Mouse (Mus musculus) MEL (cell line): ENCODE data around the gene Sgpp1. TPM values are rescaled to one million over a fixed set of nuclear protein-coding genes. Genes with fewer than 3 reads are reported as not detected.
A peak's percentile ranks its signal among the peaks of the same experiment; 100 is the strongest.

Source experiments
- DNase-seq: peaks from one replicate; pipeline ENCODE4 v3.0.0; 2011; ENCODE audit warnings: low read depth, low spot score
- H3K27ac ChIP-seq: 2 replicates; pipeline ENCODE4 v1.5.1; 2012; ENCODE audit warnings: low read depth, mild to moderate bottlenecking, control low read depth, low read length, moderate library complexity; ENCODE audit not compliant: control insufficient read depth
- H3K27me3 ChIP-seq, 2 experiments: fragments of 150-350 bp in 1 of 2; sonication (generic) in 1 of 2; 2 replicates each; pipeline ENCODE4 v1.6.1; 2012; ENCODE audit warnings: low read length in 2 of 2, mild to moderate bottlenecking in 2 of 2, improper control_type of control experiment in 1 of 2, moderate library complexity in 1 of 2; ENCODE audit not compliant: insufficient read depth in 2 of 2, control insufficient read depth in 1 of 2
- H3K36me3 ChIP-seq, 2 experiments: 2 replicates each; pipeline ENCODE4 v1.6.1; 2012 to 2014; ENCODE audit warnings: low read length in 2 of 2, improper control_type of control experiment in 1 of 2, inconsistent platforms in 1 of 2, mild to moderate bottlenecking in 1 of 2; ENCODE audit not compliant: insufficient read depth in 2 of 2, control insufficient read depth in 1 of 2
- H3K4me1 ChIP-seq, 2 experiments: fragments of 150-350 bp in 1 of 2; sonication (generic) in 1 of 2; 2 replicates each; pipeline ENCODE4 v1.6.1; 2012; ENCODE audit warnings: low read length in 2 of 2, improper control_type of control experiment in 1 of 2, mild to moderate bottlenecking in 1 of 2; ENCODE audit not compliant: insufficient read depth in 2 of 2, control insufficient read depth in 1 of 2
- H3K4me3 ChIP-seq, 2 experiments: fragments of 150-350 bp in 1 of 2; sonication (generic) in 1 of 2; 2 replicates each; pipeline ENCODE4 v1.5.1; 2012; ENCODE audit warnings: low read depth in 2 of 2, low read length in 2 of 2, mild to moderate bottlenecking in 2 of 2, moderate library complexity in 2 of 2, control low read depth in 1 of 2, improper control_type of control experiment in 1 of 2; ENCODE audit not compliant: control insufficient read depth in 1 of 2, insufficient read depth in 1 of 2
- H3K79me2 ChIP-seq: 2 replicates; pipeline ENCODE4 v1.6.1; 2012; ENCODE audit warnings: mild to moderate bottlenecking, low read length, moderate library complexity; ENCODE audit not compliant: control insufficient read depth, poor library complexity, insufficient read depth
- H3K9ac ChIP-seq: 2 replicates; pipeline ENCODE4 v1.6.1; 2012; ENCODE audit warnings: low read depth, mild to moderate bottlenecking, control low read depth, low read length, moderate library complexity; ENCODE audit not compliant: control insufficient read depth, poor library complexity, severe bottlenecking
- H3K9me3 ChIP-seq: fragments of 150-350 bp; sonication (generic); replicated peaks from 2 replicates; pipeline ENCODE4 v1.6.1; 2012; ENCODE audit warnings: mild to moderate bottlenecking, low read length, improper control_type of control experiment, moderate library complexity; ENCODE audit not compliant: insufficient read depth
- CHD1 ChIP-seq: IDR thresholded peaks from 2 replicates; pipeline ENCODE4 v1.6.1; 2012; ENCODE audit warnings: low read depth, mild to moderate bottlenecking, inconsistent platforms, low read length, improper control_type of control experiment
- E2F4 ChIP-seq: IDR thresholded peaks from 2 replicates; pipeline ENCODE4 v1.6.1; 2011; ENCODE audit warnings: low read depth, low read length, improper control_type of control experiment, borderline replicate concordance
- ELF1 ChIP-seq: IDR thresholded peaks from 2 replicates; pipeline ENCODE4 v1.6.1; 2014; ENCODE audit warnings: low read depth, mild to moderate bottlenecking, inconsistent platforms, low read length, improper control_type of control experiment, moderate library complexity
- EP300 ChIP-seq, 2 experiments: IDR thresholded peaks; 2 replicates each; pipeline ENCODE4 v1.6.1; 2011; ENCODE audit warnings: improper control_type of control experiment in 2 of 2, low read length in 2 of 2, low read depth in 1 of 2, mild to moderate bottlenecking in 1 of 2
- ETS1 ChIP-seq: IDR thresholded peaks from 2 replicates; pipeline ENCODE4 v1.6.1; 2012; ENCODE audit warnings: low read depth, mild to moderate bottlenecking, inconsistent platforms, low read length, improper control_type of control experiment, moderate library complexity
- GABPA ChIP-seq: IDR thresholded peaks from 2 replicates; pipeline ENCODE4 v1.6.1; 2012; ENCODE audit warnings: low read depth, mild to moderate bottlenecking, inconsistent platforms, low read length, improper control_type of control experiment, moderate library complexity
- HCFC1 ChIP-seq: IDR thresholded peaks from 2 replicates; pipeline ENCODE4 v1.6.1; 2012; ENCODE audit warnings: low read depth, mild to moderate bottlenecking, inconsistent platforms, low read length, improper control_type of control experiment, moderate library complexity
- MAFK ChIP-seq: IDR thresholded peaks from 2 replicates; pipeline ENCODE4 v1.6.1; 2011; ENCODE audit warnings: low read depth, mild to moderate bottlenecking, low read length, improper control_type of control experiment, borderline replicate concordance
- MAZ ChIP-seq: IDR thresholded peaks from 2 replicates; pipeline ENCODE4 v1.6.1; 2012; ENCODE audit warnings: low read depth, mild to moderate bottlenecking, inconsistent platforms, low read length, improper control_type of control experiment
- MEF2A ChIP-seq: IDR thresholded peaks from 2 replicates; pipeline ENCODE4 v1.6.1; 2014; ENCODE audit warnings: low read depth, mild to moderate bottlenecking, inconsistent platforms, low read length, improper control_type of control experiment; ENCODE audit not compliant: poor library complexity, insufficient replicate concordance, severe bottlenecking; ENCODE audit errors: extremely low read depth
- MXI1 ChIP-seq: IDR thresholded peaks from 2 replicates; pipeline ENCODE4 v1.6.1; 2011; ENCODE audit warnings: mild to moderate bottlenecking, low read depth, low read length, improper control_type of control experiment
- MYB ChIP-seq: IDR thresholded peaks from 2 replicates; pipeline ENCODE4 v1.6.1; 2011; ENCODE audit warnings: mild to moderate bottlenecking, low read depth, low read length, improper control_type of control experiment
- MYC ChIP-seq: IDR thresholded peaks from 2 replicates; pipeline ENCODE4 v1.6.1; 2011; ENCODE audit warnings: low read depth, mild to moderate bottlenecking, low read length, improper control_type of control experiment, moderate library complexity
- NELFE ChIP-seq: IDR thresholded peaks from 2 replicates; pipeline ENCODE4 v1.6.1; 2011; ENCODE audit warnings: low read depth, low read length, improper control_type of control experiment
- NRF1 ChIP-seq: IDR thresholded peaks from 2 replicates; pipeline ENCODE4 v1.6.1; 2014; ENCODE audit warnings: low read depth, mild to moderate bottlenecking, inconsistent platforms, low read length, improper control_type of control experiment, moderate library complexity; ENCODE audit not compliant: poor library complexity, insufficient read depth, severe bottlenecking
- POLR2AphosphoS2 ChIP-seq: IDR thresholded peaks from 2 replicates; pipeline ENCODE4 v1.6.1; 2011; ENCODE audit warnings: low read length, improper control_type of control experiment
- POLR2AphosphoS5 ChIP-seq: IDR thresholded peaks from 2 replicates; pipeline ENCODE4 v1.6.1; 2012; ENCODE audit warnings: low read depth, borderline replicate concordance, mild to moderate bottlenecking, inconsistent platforms, low read length, moderate library complexity, mixed read lengths
- RAD21 ChIP-seq: IDR thresholded peaks from 2 replicates; pipeline ENCODE4 v1.6.1; 2011; ENCODE audit warnings: mild to moderate bottlenecking, low read depth, low read length, improper control_type of control experiment
- SIN3A ChIP-seq: IDR thresholded peaks from 2 replicates; pipeline ENCODE4 v1.6.1; 2012; ENCODE audit warnings: low read length, improper control_type of control experiment, inconsistent platforms
- SMC3 ChIP-seq: IDR thresholded peaks from 2 replicates; pipeline ENCODE4 v1.6.1; 2011; ENCODE audit warnings: low read depth, low read length, improper control_type of control experiment
- TBP ChIP-seq: IDR thresholded peaks from 2 replicates; pipeline ENCODE4 v1.8.0; 2011; ENCODE audit warnings: low read depth, low read length, improper control_type of control experiment
- TCF12 ChIP-seq: IDR thresholded peaks from 2 replicates; pipeline ENCODE4 v1.6.1; 2014; ENCODE audit warnings: low read depth, mild to moderate bottlenecking, inconsistent platforms, low read length, improper control_type of control experiment, moderate library complexity
- UBTF ChIP-seq: IDR thresholded peaks from 2 replicates; pipeline ENCODE4 v1.6.1; 2012; ENCODE audit warnings: low read depth, mild to moderate bottlenecking, inconsistent platforms, low read length, improper control_type of control experiment, moderate library complexity, borderline replicate concordance; ENCODE audit not compliant: insufficient read depth
- USF2 ChIP-seq, 2 experiments: IDR thresholded peaks; 2 replicates each; pipeline ENCODE4 v1.6.1; 2011 to 2012; ENCODE audit warnings: improper control_type of control experiment in 2 of 2, low read length in 2 of 2, borderline replicate concordance in 1 of 2, inconsistent platforms in 1 of 2, low read depth in 1 of 2, mild to moderate bottlenecking in 1 of 2; ENCODE audit not compliant: insufficient read depth in 1 of 2
- ZMIZ1 ChIP-seq: IDR thresholded peaks from 2 replicates; pipeline ENCODE4 v1.6.1; 2012; ENCODE audit warnings: low read depth, mild to moderate bottlenecking, inconsistent platforms, low read length, improper control_type of control experiment, moderate library complexity
- polyA plus RNA-seq, 2 experiments: library from polyadenylated mRNA; stranded (reverse) in 1 of 2; unstranded in 1 of 2; fragments of >175 nt in 1 of 2; fragments of >200 nt in 1 of 2; gene quantifications; 2 replicates each; pipeline versions ENCODE4 v1.2.1 to v1.2.4; 2012; ENCODE audit warnings: low replicate concordance in 2 of 2, low read depth in 1 of 2; ENCODE audit not compliant: insufficient read length in 2 of 2, insufficient read depth in 1 of 2, missing spikeins in 1 of 2
- total RNA-seq: library from RNA; depleted of rRNA; stranded (reverse); fragments of 300-350 nt; gene quantifications from 2 replicates; pipeline ENCODE4 v1.2.3, GENCODE M21; 2012

Gene Sgpp1
- total and polyA plus RNA-seq, 3 experiments = 22.7 to 28.8 TPM; not detected in 1

DNA sequence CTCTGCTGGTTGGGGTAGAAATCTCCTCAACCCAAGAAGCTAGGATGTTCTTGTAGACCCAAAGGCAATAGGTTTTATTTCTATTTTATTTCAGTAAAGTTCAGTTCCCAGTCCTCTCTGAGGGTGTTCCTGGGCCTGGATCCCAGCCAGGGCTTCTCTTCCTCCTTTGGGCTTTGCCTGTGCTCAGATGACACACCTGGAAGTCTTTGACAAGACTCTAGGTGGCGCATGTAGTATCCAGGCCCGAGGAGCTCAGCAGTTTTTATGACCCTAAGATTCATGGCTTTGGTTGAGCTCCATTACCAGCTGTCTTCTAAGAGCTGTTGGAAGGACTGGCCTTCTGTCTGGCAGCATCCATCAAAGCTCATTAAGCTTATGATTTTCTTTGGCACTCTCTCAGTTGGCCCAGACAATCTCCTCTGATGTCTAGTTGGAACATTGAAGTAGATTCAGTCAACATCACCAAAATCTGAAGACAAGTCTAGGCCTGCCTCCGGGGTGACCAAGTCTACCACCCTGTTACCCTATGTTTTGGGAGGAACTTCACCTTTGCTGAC, 63.7 kb downstream of the Sgpp1 start (continued):
- TF ChIP-seq UBTF = no peak
- no peak for TF ChIP-seq MEF2A
- TF ChIP-seq SMC3 = peak; percentile 47
- TF ChIP-seq RAD21 = peak; percentile 24
- no peak for TF ChIP-seq TBP
- TF ChIP-seq, all 39 proteins: peak for 6

- peak overlapping the region; percentile 75 to 87 for H3K4me3 ChIP-seq
- peaks cover 0 to 12% of the 10 kb centered on the region in 2 experiments; a peak in 2 of 4 replicates for H3K4me1 ChIP-seq
- H3K9me3 ChIP-seq = no peaks in the 10 kb centered on the region
- no peak for DNase-seq
- peaks cover 0 to 21% of the 10 kb centered on the region in 2 experiments; a peak in 2 of 4 replicates for H3K36me3 ChIP-seq
- H3K27ac ChIP-seq = peak overlapping the region; percentile 89; the same call in 1 of the 2 replicates
- no peak for TF ChIP-seq NELFE
- 0 out of 4 replicates have a peak, but pooled peaks of 1 of the 2 experiments have one; percentile 0 for TF ChIP-seq EP300 (IDR thresholded peaks at IDR 0.05; ENCODE audit: low read depth in 1 of 2, low read length in 2 of 2)
- no peak for TF ChIP-seq SIN3A
- TF ChIP-seq ZMIZ1 = no peak
- no peak for TF ChIP-seq TCF12
- no peak for TF ChIP-seq GABPA
- peak overlapping the region; percentile 86 for H3K9ac ChIP-seq
- no peaks in the 10 kb centered on the region for H3K27me3 ChIP-seq
- peaks cover 26% of the 10 kb centered on the region for H3K79me2 ChIP-seq
Observed at GRCm38 (mm10) chr12:75670611-75671010, 64.9 kb downstream of the Sgpp1 start.

- H3K79me2 ChIP-seq = peaks cover 26% of the 10 kb centered on the region
- DNase-seq = peak; percentile 100
- peak within 1 kb of the TSS; percentile 75 to 87 for H3K4me3 ChIP-seq
- peak within 1 kb of the TSS; percentile 89 for H3K27ac ChIP-seq
- H3K27me3 ChIP-seq = no peaks in the 10 kb centered on the region
- H3K4me1 ChIP-seq = peaks cover 0 to 12% of the 10 kb centered on the region in 2 experiments; a peak in 2 of 4 replicates
- H3K9ac ChIP-seq = peak within 1 kb of the TSS; percentile 89
- peaks cover 0 to 21% of the 10 kb centered on the region in 2 experiments; a peak in 2 of 4 replicates for H3K36me3 ChIP-seq
- H3K9me3 ChIP-seq = no peaks in the 10 kb centered on the region
- TF ChIP-seq ELF1 (peak; percentile 99), ZMIZ1 (peak; percentile 80), USF2 (IDR thresholded peaks at IDR 0.05; ENCODE audit: borderline replicate concordance in 1 of 2, insufficient read depth in 1 of 2, low read depth in 1 of 2, low read length in 2 of 2) (no peak), ETS1 (peak; percentile 43; the same call in 1 of the 2 replicates), MAZ (no peak), E2F4 (no peak; the same call in 1 of the 2 replicates), CHD1 (no peak), SMC3 (no peak), MXI1 (peak; percentile 87), POLR2AphosphoS5 (0 out of 2 replicates have a peak, but pooled peaks have one; percentile 62), MAFK (no peak), MYC (peak; percentile 87), MYB (no peak), NELFE (peak; percentile 92), POLR2AphosphoS2 (peak; percentile 79), NRF1 (peak; percentile 94), HCFC1 (peak; percentile 93)
Observed at GRCm38 (mm10) chr12:75669258-75670106, 66.0 kb downstream of the Sgpp1 start, which contains the start of gene Wdr89. Gene Wdr89, minus strand, starts transcription at chr12:75669537.
